ENCODE assay signal across 14 mouse cellular contexts in the genomic region with DNA sequence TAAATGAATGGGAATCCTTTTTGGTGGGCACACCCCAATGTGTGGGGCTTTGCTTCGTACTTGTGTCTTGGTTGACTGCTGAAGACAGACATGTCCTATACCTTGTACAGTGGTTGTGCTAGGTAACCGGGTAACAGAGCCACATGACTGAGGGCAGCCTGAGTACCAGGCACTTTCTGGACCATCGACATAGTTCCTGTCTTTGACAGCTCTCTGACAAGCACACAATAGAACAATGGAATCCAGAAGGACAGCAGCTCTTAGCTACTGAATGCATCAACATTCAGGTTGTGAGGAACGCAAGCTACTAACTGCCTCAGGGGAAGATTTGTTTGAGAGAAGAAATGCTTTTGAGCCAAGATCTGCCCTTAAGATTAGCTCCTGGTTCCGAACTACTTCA. TPM values are rescaled to one million over a fixed set of nuclear protein-coding genes. Genes with fewer than 3 reads are reported as not detected.
DNase-seq lines count a peak whose midpoint lies in the region; ATAC-seq and TF ChIP-seq lines count a peak whose summit lies in the region.
"Had no signal": no experiment of that assay in that cellular context is flagged by ENCODE, and none has a peak within 500 bp of the region (broad histone marks: within the 10 kb centered on the region; RNA-seq: fewer than 3 reads in every experiment).

No protein-coding gene starts in this region.

- intact Hi-C loops in heart, postnatal 25 days (cut with DNase I), result loop anchor here (5.0 kb wide), 1 partner anchor 42 kb away; no protein-coding TSS in a partner anchor

- no peak for TF ChIP-seq EP300 in heart, postnatal 0 days (IDR thresholded peaks at IDR 0.05; ENCODE audit: low read depth)

- TF ChIP-seq POLR2A in cortical plate, adult 2 months (IDR thresholded peaks at IDR 0.05; ENCODE audit: extremely low read depth, insufficient read depth, low read length), result no peak

- no peak overlapping the region for H3K4me2 ChIP-seq in heart, postnatal 0 days (ENCODE audit: low read depth, low read length)
- no peak overlapping the region for H3K4me2 ChIP-seq in liver, embryonic 15.5 days
- no peak overlapping the region for H3K4me2 ChIP-seq in liver, embryonic 12.5 days
- H3K4me2 ChIP-seq in midbrain, postnatal 0 days (ENCODE audit: low read depth, low read length, poor library complexity, severe bottlenecking), result no peak overlapping the region
- H3K4me2 ChIP-seq: embryonic facial prominence, embryonic 12.5 days had no signal

- no peak overlapping the region for H3K4me3 ChIP-seq in heart, postnatal 0 days (ENCODE audit: low read depth, low read length)
- no peak overlapping the region for H3K4me3 ChIP-seq in liver, embryonic 15.5 days (replicated peaks)
- H3K4me3 ChIP-seq in liver, embryonic 12.5 days, result no peak overlapping the region
- H3K4me3 ChIP-seq in cortical plate, adult 2 months (ENCODE audit: insufficient read depth, low read length), result no peak overlapping the region
- H3K4me3 ChIP-seq in midbrain, postnatal 0 days (ENCODE audit: low read depth, low read length), result no peak overlapping the region
- H3K4me3 ChIP-seq: embryonic facial prominence, embryonic 12.5 days had no signal

- H3K36me3 ChIP-seq in heart, postnatal 0 days (replicated peaks; ENCODE audit: control insufficient read depth, insufficient read depth, low read length), result no peaks in the 10 kb centered on the region
- H3K36me3 ChIP-seq in liver, embryonic 15.5 days (replicated peaks), result no peaks in the 10 kb centered on the region
- H3K36me3 ChIP-seq in liver, embryonic 12.5 days, result no peaks in the 10 kb centered on the region
- no peaks in the 10 kb centered on the region for H3K36me3 ChIP-seq in midbrain, postnatal 0 days (ENCODE audit: insufficient read depth, low read length)
- H3K36me3 ChIP-seq: embryonic facial prominence, embryonic 12.5 days had no signal

- no peaks in the 10 kb centered on the region for H3K9me3 ChIP-seq in heart, postnatal 0 days (replicated peaks; ENCODE audit: control insufficient read depth, low read length)
- no peaks in the 10 kb centered on the region for H3K9me3 ChIP-seq in liver, embryonic 15.5 days (replicated peaks)
- no peaks in the 10 kb centered on the region for H3K9me3 ChIP-seq in liver, embryonic 12.5 days (replicated peaks)
- no peaks in the 10 kb centered on the region for H3K9me3 ChIP-seq in midbrain, postnatal 0 days (ENCODE audit: low read length)
- H3K9me3 ChIP-seq: embryonic facial prominence, embryonic 12.5 days had no signal

- peaks cover 11% of the 10 kb centered on the region for H3K4me1 ChIP-seq in heart, postnatal 0 days (ENCODE audit: control insufficient read depth, insufficient read depth)
- peaks cover 9% of the 10 kb centered on the region for H3K4me1 ChIP-seq in liver, embryonic 15.5 days (replicated peaks)
- H3K4me1 ChIP-seq in liver, embryonic 12.5 days, result peaks cover 11% of the 10 kb centered on the region
- H3K4me1 ChIP-seq in cortical plate, adult 2 months (ENCODE audit: control insufficient read depth, insufficient read depth, low read length), result no peaks in the 10 kb centered on the region
- peaks cover 2% of the 10 kb centered on the region; the same call in 1 of the 2 replicates for H3K4me1 ChIP-seq in midbrain, postnatal 0 days (ENCODE audit: insufficient read depth, low read length)
- H3K4me1 ChIP-seq: embryonic facial prominence, embryonic 12.5 days had no signal

- peak; percentile 43 for DNase-seq in heart, postnatal 0 days (ENCODE audit: low spot score)
- DNase-seq in heart, postnatal 25 days (ENCODE audit: low spot score), result no peak
- DNase-seq in kidney, postnatal 10 days, result peak; percentile 26
- DNase-seq in midbrain, postnatal 0 days (ENCODE audit: low spot score), result no peak
- no peak for DNase-seq in testis, postnatal 14 days (ENCODE audit: low spot score)
- DNase-seq: cerebellum, adult 2 months; gastrocnemius, postnatal 25 days had no signal

- H3K27me3 ChIP-seq in heart, postnatal 0 days (ENCODE audit: control insufficient read depth, insufficient read depth, low read length), result no peaks in the 10 kb centered on the region
- no peaks in the 10 kb centered on the region for H3K27me3 ChIP-seq in liver, embryonic 15.5 days
- H3K27me3 ChIP-seq in liver, embryonic 12.5 days (replicated peaks), result no peaks in the 10 kb centered on the region
- no peaks in the 10 kb centered on the region for H3K27me3 ChIP-seq in midbrain, postnatal 0 days (ENCODE audit: insufficient read depth, low read length)
- H3K27me3 ChIP-seq: CH12.LX; embryonic facial prominence, embryonic 12.5 days had no signal

- WGBS in heart, postnatal 0 days, result 32% methylated on average over 5 of the region's 5 CpGs
- WGBS in liver, embryonic 15.5 days (ENCODE audit: insufficient replicate concordance), result 43% methylated on average over 5 of the region's 5 CpGs
- 47% methylated on average over 5 of the region's 5 CpGs for WGBS in liver, embryonic 12.5 days (ENCODE audit: insufficient replicate concordance)
- 35% methylated on average over 5 of the region's 5 CpGs for WGBS in midbrain, postnatal 0 days

- TF ChIP-seq CTCF in heart, postnatal 0 days (IDR thresholded peaks at IDR 0.05; ENCODE audit: low read depth), result no peak
- no peak for TF ChIP-seq CTCF in cortical plate, adult 2 months (IDR thresholded peaks at IDR 0.05; ENCODE audit: extremely low read depth, insufficient read depth, low read length)
- no peak for TF ChIP-seq CTCF in midbrain, postnatal 0 days (IDR thresholded peaks at IDR 0.05)

- peak overlapping the region; percentile 38; the same call in 1 of the 2 replicates for H3K27ac ChIP-seq in heart, postnatal 0 days (ENCODE audit: low read depth)
- H3K27ac ChIP-seq in liver, embryonic 15.5 days (replicated peaks), result peak overlapping the region; percentile 35; the same call in 1 of the 2 replicates
- no peak overlapping the region for H3K27ac ChIP-seq in liver, embryonic 12.5 days
- peak overlapping the region; percentile 81; the same call in 1 of the 2 replicates for H3K27ac ChIP-seq in cortical plate, adult 2 months (ENCODE audit: insufficient read depth, low read length)
- no peak overlapping the region for H3K27ac ChIP-seq in midbrain, postnatal 0 days (ENCODE audit: low read depth, low read length)
- H3K27ac ChIP-seq: embryonic facial prominence, embryonic 12.5 days; liver, embryonic 14.5 days had no signal

- ATAC-seq in heart, postnatal 0 days (ENCODE audit: insufficient read depth, low read depth), result 0 out of 2 replicates have a peak, but pooled peaks have one; percentile 42
- ATAC-seq in liver, embryonic 15.5 days (ENCODE audit: insufficient read depth), result no peak
- no peak for ATAC-seq in liver, embryonic 12.5 days
- ATAC-seq in midbrain, postnatal 0 days (ENCODE audit: low FRiP score), result no peak
- ATAC-seq: forebrain, embryonic 14.5 days had no signal

- no peak overlapping the region for H3K9ac ChIP-seq in heart, postnatal 0 days (replicated peaks; ENCODE audit: low read depth, low read length)
- no peak overlapping the region for H3K9ac ChIP-seq in liver, embryonic 15.5 days
- H3K9ac ChIP-seq in liver, embryonic 12.5 days, result no peak overlapping the region
- H3K9ac ChIP-seq in midbrain, postnatal 0 days (replicated peaks; ENCODE audit: low read length, poor library complexity, severe bottlenecking), result no peak overlapping the region
- H3K9ac ChIP-seq: embryonic facial prominence, embryonic 12.5 days; liver, embryonic 14.5 days had no signal

RNA-seq across cellular contexts. Expression of gene Anapc15-ps, which starts 49.2 kb away (rescaled TPM):
- not detected in 2 replicates for total RNA-seq in heart, postnatal 0 days (2014; rRNA removed; ENCODE audit: low replicate concordance)
- not detected in 2 replicates for polyA plus RNA-seq in heart, postnatal 0 days (2015; fragmentation: Nextera tagmentation; extraction: Ambion mirVana)
- total RNA-seq in heart, postnatal 25 days (2021), result not detected
- polyA plus RNA-seq in liver, embryonic 15.5 days (2015; fragmentation: Nextera tagmentation; extraction: Ambion mirVana), result not detected in 2 replicates
- polyA plus RNA-seq in liver, embryonic 12.5 days (2016; fragmentation: Nextera tagmentation; extraction: Ambion mirVana), result not detected in 2 replicates
- 0.42 TPM in 1 of 2 replicates, not detected in the other for polyA plus RNA-seq in cortical plate, adult 2 months (2012; rRNA removed)
- not detected in 2 replicates for total RNA-seq in midbrain, postnatal 0 days (2014; rRNA removed)
- not detected in 2 replicates for polyA plus RNA-seq in midbrain, postnatal 0 days (2015; fragmentation: Nextera tagmentation; extraction: Ambion mirVana)
- total RNA-seq: gastrocnemius, postnatal 25 days had no signal
- polyA plus RNA-seq: embryonic facial prominence, embryonic 12.5 days; forebrain, embryonic 14.5 days; liver, embryonic 14.5 days had no signal

Comparison
In these comparisons a context has a peak if more than half of its experiments do, and no peak if none do; other contexts are left out.
1. DNase-seq: peak in heart, postnatal 0 days (single experiment) and kidney, postnatal 10 days (single experiment); none in heart, postnatal 25 days (single experiment), midbrain, postnatal 0 days (single experiment) and testis, postnatal 14 days (single experiment).
2. H3K27ac ChIP-seq: peak in heart, postnatal 0 days (single experiment), liver, embryonic 15.5 days (single experiment) and cortical plate, adult 2 months (single experiment); none in liver, embryonic 12.5 days (single experiment) and midbrain, postnatal 0 days (single experiment).